Mouse (Mus musculus) thymus, postnatal 4 days (tissue): ENCODE measurements at regions not wholly inside any gene's neighbourhood (a gene's known extent, or its start where the extent isn't known, plus 50 kb on each side); places are given as distances from the start of the nearest gene placed in this dataset.
A peak's percentile ranks its signal among the peaks of the same experiment; 100 is the strongest.

ENCODE experiments used
- DNase-seq: peaks from one replicate; pipeline ENCODE4 v3.0.0; 2021

DNA sequence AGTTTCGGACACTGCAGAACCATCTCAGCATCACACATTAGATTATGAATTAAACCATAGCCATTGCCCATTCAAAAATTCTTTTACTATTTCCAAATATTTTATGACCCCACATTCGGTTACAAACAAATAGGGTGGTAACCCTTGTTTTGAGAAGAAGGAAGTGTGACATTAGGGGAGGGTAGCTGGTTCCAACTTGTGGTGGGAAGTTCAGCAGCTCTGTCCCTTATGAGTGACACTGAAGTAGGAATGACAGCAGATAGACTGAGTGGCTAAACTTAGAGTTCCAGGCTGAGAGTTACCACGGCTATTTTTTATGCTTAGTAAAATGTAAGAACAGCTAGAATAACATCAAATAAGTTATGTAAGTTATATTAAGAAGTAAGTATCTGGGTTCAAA, 257.1 kb upstream of the Pkn2 start:
- no peak for DNase-seq

DNA sequence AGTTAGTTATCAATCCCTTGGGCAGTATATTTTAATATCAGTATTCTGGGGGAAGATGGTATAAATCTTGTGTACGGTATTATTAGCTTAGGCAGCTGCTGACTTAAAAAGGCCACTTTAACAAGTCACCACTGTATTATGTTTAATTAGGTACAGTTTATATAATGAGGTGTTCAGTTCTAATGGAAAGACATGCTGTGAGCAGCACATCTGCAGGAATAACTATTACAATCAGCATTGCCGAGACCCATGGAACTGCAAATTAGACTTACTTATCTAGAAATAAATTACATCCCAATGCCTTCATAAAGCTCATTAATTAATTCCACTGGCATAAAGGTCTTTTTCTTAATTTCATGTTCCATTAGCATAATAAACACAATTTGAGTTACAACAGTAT, 252.7 kb upstream of the Pkn2 start:
- no peak for DNase-seq

DNA sequence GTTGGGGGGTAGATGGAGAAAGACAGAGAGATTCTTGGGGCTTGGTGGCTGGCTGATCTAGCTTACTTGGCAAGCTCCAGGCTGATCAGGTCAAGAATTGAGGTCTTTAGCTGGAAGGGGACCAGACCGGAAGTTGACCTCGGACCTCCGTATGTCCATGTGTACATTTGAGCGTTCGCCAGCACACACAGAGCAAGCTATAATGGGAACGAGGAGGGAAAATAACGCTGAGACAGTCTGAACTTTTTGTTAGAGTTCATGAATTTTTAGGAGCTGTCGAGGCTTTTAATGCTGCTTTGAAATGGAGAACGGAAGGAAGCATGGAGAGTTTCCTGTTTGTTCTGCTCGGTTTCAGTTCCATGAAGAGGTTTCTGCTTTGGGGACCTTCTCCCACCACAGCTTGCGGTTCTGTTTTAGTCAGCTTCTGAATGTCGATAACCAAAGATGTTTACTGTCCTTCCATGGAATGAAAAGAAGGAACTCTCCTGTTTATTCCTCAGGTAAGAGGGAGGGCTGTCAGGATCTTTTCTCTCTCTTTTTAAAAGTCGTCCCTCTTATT, 226.0 kb upstream of the Pkn2 start:
- no peak for DNase-seq

DNA sequence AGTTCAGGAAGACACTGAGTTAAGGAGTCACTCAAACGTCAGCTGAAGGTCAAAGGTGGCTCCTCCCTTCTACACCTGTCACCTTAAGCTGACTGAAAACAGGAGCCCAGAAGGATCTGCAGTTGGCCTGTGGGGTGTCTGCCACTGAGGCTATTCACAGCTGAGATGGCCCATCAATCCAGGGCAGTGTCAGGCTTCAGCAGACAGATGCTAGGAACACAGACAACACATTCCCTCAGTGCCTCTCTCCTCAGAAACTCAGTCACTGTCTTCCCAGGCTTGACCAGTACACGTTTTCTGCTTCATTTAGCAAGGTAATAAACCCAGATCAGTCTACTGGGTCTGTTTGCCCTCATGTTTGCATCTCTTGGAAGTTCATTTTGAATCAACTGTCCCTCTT, 222.9 kb upstream of the Pkn2 start:
- DNase-seq: no peak

DNA sequence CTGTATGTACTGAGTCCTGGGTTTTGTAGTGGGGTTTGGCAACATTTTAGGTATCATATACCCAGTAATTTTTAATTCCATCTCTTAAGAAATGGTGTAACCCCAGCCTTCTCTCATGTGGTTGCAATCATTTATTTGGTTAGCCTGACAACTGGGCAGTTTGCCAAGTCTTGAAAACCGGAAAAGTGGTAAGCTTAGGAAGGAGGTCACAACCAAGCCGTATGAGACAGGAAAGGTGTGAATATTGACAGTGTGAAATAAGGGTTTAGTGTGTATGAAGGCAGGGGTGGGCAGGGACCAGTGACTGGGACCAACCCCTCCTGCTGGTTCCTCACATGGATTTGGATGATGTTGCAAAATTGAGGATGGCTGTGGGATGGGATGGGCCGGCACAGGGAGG, 221.5 kb upstream of the Pkn2 start:
- DNase-seq: no peak

DNA sequence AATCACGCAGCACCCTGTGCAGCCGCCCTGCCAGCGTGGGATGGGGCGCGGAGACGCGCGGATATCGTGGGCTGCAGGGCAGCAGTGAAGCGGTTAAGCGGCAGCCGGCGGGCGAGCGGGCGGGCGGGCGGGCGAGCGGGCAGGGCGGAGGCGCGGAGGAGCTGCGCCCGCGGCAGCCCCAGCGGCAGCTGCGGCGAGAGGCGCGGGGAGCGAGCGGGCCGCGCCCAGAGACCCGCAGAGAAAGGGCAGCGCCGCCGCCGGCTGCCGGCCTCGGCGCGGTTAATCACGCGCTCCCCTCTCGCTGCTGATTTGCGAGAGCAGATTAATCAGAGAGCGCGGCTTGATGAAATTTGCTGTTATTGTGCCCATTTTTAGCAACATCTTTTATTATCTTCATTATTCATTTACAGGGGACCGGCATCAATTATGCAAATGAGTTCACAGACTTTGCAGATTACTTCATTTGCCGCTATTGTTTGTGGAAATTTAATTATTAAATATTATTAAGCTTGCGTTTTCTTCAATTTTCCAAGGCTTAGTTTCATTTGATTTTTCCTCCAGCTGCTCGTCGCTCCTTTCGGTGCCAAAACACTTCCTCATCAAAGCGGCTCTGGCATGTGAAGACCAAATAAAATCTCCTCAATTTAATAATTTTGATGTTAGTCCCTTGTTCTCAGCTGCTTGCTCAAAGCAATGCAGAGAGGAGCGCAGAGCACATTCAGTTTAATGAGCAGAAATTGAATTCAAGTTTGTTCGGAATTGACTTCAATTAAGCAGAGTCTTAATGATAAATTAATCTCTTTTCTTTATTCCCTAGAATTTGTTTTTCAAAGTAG, 219.2 kb upstream of the Pkn2 start:
- DNase-seq: peak; percentile 25

DNA sequence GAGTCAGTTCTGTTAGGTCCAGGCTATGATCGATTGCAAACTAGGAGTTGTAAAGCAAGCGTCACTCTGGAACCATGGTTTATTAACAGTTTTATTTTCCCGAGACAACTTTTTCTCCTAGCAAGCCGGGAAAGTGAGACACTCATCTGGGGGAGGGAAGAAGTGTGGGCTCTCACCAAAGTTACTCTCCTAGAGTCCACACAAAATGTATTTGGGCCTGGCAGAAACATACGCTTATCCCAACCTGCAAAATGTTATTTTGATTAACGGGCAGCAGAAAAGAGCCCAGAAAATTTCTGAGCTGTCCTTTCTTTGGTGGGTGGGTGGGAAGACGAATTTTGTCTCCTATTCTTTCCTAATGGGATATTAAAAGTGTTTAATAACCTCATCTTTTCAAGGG, 218.4 kb upstream of the Pkn2 start:
- DNase-seq: no peak

DNA sequence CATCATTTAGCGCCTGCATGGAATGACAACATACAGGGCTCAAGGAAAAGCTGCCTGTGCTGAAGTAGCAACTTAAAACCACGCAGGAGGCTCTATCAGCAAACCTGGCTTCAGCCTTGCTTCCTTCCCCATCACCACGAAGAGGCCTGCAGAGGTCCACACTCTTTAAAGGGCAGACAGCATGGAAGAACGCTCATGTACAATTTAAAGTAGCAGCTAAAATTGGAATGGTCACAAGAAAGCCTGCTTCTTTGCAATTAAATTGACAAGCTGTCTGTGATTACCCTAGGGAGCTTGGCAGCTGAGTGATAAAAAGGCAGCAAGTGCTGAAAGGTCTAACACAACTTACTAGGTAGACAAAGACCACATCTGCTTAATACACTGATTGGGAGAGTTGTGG, 210.4 kb upstream of the Pkn2 start:
- no peak for DNase-seq

DNA sequence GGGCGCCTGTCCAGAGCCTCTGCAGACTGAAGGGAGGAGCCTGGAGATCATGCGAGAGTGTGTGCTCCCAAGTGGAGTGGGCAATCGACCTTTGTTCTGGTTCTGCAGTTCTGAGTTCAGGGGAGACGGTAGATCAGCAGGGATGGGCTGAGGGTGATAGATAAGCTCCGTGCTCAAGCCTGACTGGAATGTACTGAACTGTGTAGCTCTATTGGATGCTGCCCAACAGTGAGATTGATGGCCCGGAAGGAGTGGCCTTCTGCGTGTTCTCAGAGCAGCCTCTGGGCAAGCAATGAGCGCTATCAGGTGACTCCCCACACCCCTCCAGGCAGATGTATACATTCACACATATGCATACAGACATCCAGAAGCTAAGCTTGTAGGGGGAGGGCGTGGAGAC, 209.1 kb upstream of the Pkn2 start:
- DNase-seq: no peak

DNA sequence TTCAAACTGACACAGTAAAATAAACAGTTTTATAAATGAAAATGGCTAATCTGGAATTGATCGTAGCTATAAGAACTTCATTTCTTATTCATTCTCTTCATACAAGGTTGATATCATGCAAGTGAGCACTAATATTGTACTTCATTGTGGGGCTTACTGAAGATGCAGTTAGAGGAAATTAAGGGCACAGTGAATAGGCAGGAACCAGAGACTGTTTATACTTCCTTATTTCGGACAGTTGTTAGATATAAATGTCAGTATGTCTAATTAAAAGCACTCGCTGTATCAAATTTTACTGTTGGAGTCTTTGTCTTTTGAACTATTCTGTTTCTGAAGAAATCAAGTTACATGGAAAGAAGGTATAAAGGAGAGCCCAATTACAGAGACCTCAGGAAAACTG, 208.5 kb upstream of the Pkn2 start:
- no peak for DNase-seq

DNA sequence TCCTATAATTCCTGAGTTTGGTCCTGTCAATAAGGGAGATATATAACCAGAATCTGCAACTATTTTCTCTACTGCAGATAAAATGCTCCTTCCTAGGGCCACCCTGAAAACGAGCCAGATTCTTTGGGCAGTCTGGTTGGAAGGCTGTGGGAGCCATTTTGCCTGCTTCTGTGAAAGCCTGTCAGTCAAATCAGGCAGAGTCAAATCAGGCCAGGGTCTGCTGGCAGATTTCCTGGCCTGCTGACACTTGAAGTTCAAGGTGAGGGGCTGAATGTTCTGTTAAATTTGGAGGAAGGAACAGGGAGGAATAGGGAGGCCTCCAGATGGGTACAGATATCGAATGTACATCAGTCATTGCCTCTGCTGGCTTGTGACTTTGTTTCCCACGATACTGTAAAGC, 206.0 kb upstream of the Pkn2 start:
- DNase-seq: no peak

DNA sequence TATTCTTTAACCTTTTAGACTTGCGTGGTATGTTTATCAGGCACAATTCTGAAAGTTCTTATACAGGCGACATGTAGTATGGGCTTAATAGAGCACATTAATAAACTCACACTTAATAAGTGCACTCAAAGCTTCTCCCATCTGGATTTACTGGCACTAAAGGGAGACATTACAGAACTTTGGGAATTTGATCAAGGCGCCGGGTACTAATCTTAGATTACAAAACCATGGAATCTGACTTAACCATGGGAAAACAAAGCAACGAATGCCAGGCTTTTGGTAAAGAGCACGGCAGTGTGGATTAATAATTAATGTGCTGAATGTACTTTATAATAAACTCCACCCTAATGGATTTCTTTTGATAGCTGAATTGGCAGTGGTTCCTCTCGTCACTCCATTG, 196.5 kb upstream of the Pkn2 start:
- DNase-seq: no peak

DNA sequence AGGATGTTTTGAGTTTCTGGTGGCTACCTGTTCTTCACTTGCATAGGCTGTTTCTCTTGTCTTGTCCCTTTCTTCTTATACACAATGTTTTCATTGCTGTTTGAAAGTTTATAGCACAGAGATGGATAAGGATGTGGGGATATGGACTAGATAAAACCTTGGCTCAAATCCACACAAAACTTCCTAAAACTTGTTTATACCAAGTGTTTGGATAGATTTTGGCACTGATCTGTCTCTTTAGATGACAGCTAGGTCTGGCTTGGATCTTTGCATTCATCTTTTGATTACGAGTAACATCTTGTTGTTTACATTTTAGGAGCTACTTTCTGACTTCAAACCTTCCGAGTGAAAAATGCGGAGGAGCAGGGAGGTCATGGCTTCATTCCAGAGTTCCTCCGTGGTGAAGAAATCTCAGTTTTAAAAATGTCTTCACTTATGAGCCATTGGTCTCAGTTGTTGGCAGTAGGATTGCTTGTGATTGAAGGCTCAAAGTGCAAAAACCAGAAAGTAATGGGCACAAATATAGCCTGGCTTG, 190.1 kb upstream of the Pkn2 start:
- no peak for DNase-seq

DNA sequence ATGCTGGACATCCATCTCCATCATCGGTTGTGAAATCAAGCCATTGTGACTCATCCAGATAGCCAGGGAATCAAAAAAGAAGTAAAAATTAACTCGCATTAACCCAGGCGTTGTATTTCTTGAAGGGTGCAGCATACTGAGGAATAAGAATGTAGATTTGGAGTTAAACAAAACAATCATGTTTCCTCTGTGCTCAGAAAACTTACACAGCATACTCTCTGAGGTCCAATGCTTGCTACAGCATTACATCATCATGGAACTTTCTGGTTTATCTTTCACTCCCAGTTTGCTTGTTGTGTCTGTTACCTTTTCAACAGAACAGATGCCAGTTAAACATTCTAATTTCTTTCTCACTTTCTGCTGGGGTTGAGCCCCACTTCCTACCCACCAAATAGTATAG, 173.1 kb upstream of the Pkn2 start:
- no peak for DNase-seq

DNA sequence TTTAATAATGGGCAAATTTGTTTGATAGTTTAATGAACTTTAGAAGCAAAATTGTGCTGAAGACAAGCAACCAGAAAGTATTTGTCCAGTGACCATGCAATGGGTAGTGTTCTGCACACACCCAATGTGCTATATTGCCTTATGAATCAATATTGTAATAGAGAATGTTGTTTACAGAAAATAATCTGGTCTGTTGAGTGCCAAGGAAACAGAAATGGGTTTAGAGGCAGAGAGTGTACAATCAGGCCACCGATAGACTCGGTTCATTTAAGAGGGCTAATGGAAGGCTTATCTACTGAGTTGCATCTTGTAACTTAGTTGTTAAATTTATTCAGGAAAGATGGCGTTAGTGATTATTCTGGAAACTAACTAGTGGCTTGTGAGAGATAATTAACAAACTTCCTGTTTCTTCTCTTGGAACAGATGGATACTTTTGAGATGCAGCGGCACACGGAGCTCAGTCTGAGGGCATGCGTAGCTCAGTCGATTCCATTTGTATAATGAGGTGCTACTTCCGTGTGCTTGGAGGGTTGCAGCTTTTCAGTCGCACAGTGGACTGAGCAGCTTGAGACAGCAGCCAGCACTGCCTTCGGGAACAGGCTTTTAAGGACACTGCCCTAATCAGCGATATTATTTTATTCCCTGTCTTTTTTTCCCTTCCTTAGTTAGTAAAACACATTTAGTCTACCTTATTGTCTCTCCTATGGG, 171.6 kb upstream of the Pkn2 start:
- DNase-seq: no peak

DNA sequence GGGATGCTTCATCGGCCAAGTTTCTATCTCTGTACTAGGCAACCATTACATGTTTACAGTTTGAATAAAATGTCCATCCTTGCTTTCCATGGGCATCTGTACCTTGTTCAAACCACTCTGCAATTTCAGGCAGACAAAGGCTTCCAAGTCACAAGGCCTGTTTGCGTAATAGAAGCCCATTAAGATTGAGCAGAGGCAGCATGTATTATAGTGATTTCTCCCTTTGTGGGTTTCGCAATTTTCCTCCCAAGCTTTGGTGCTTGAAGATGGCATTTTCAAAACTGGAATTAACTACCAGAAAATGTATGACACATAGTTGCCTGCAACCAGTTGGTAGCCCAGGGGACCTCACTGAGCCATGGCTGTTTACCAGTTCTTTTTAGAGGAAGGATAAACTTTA, 158.9 kb upstream of the Pkn2 start:
- no peak for DNase-seq

DNA sequence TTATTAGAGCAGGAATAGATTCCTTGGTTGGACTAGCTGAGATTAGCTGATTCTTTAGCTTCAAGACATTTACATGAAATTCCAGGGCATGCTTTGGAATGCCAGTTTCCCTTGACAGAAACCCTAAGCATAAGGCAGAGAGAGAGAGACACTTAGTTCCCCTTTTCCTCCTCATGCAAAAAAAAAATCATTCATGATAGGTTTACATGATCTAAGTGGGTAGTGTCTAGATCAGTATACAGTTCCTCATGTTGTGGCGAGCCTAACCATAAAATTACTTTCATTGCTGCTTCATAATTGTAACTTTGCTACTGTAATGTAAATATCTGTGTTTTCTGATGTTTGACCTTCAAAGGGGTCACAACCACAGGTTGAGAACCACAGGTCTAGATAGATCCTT, 154.3 kb upstream of the Pkn2 start:
- no peak for DNase-seq

DNA sequence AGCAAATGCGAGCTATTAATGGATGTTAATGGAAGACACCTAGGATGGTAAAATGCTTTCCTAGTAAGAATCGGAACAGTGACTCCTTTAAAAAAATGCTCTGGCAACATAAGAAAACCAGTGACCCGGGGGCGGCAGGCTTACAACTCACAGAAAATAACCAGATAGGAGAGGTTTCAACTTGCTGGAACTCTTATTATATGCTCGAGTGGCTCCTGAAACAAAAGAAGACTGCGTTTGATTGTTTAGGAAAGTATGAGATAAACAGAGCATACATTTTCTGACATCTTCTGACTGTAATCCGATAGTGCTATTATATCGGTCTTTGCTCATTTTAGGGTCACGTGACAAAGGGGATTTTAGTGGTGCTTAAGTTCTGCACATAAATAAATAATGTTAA, 152.8 kb upstream of the Pkn2 start:
- DNase-seq: no peak

DNA sequence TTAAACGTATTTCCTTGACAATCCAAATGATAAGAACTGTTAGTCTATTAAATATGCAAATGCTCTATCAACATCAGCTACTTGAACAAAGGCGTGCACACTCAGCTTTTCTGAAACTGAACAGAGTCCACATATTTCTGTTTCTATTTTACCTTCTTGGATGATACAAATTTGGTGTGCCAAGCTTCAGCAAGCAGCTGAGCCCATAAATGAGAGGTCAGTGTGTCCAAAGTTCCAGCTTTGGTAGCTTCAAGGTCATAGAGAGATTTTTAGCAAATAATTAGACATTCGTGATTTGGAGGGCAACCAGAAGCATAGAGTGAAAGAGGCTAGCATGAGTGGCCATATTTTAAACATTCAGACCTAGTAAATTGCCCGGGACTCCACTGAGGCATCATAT, 140.7 kb upstream of the Pkn2 start:
- no peak for DNase-seq

DNA sequence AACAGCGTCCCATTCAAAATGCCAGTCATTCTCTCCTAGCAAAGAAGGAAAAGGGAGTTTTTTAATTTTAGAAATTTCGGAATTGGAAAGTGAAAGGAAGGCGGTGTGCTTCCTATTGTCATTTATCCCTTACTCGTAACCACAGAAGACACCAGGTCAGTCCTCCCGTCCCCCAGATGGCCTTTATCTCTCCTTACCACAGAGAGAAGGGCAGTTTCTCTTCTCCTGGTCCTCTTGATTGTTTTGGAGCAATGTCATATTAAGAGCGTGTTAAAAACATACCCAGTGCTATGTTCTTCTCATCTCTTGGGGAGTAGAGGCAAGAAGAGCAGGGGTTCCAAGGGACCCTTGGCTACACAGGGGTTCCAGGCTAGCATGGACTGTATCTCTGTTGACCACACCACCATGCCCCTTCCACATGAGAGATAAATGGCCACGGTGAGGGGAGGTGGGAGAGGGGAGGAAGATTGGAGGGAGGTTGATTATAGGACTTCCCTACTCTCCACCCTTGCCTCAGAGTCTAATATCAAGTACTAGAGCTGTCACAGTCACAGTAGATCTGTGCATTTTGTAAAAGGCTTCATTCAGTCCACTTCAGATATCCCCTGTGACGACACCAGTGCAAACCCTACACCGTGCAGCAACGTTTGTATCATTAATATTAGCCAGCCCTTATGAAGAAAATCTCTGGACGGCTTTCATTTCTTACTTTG, 139.5 kb upstream of the Pkn2 start:
- no peak for DNase-seq

DNA sequence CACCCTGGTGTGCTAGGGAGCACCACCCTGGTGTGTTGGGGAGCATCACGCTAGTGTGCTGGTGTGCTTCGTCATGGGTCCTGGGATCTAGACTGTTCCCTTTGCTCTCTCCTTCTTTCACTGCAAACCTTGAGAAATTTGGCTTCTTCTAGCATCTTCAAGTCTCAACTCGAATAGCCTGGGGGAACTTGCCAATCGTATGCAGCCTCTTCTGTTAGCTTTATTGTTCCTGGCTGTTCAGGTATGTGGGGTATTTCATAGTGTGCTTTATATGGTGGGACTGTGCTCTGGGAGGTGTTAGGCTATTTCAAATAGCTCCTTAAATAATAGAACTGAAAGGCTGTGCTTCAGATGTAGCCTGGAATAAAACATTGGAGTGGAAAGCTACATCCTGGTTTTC, 135.7 kb upstream of the Pkn2 start:
- DNase-seq: no peak

DNA sequence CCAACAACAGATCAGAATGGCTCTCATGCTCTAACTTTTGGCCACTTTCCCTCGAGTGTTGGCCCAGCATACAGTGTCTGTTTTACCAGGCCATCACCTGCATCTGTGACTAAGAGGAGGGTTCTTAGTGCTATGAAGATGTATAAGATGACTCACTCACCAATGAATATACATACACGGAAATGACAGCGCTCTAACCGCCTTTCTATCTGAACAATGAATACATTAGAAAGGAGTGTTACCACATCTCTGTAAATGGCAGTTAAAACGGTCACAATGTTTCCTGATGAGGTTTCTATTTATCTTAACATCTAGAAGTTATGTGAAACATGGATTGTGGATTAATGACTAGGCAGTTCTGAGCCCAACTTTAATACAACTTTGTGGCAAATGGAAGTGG, 135.0 kb upstream of the Pkn2 start:
- DNase-seq: no peak

DNA sequence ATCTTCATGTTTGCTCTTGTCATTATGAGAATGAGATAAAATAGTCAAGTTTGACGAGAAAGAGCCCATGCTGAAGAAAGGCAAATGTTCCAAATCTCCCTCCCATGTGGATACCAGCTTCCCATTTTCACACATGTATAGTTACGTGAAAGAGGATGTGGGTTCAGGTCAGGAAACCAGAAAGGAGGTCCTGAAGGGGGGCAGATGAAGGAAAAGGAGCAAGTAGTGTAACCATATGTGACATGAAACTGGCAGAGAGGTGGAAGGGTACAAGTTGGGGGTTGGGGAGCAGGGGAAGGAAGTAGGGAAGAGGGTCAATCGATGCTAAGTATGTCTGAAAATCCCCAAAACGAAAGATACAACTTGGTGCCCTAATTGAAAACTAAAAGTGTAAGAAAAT, 132.6 kb upstream of the Pkn2 start:
- peak; percentile 44 for DNase-seq

DNA sequence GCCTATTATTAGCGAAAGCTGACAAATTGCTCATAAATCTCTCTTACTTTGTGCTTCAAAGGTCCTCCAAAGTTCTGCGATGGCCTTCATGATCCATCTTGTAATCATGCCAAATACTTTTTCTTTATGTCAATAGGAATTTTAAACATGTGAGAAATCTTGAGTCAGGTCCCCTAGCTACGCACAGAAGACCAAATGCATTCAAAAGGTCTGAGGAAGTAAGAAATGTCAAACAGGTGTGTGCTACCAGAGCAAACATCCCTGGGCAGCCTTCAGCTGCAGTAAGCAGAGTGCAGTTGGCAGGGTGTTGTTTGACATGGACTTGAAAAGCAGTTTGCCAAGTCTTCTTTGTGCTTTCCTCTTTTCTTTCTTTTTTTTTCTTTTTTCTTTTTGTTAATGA, 125.2 kb upstream of the Pkn2 start:
- no peak for DNase-seq
